Mouse (Mus musculus) olfactory bulb, adult 2 months (tissue): ENCODE results near the gene Pcdh19.

Experiments used
- CTCF ChIP-seq: fragments of 200-500 bp; IDR thresholded peaks from 2 replicates; pipeline ENCODE4 v1.5.1; 2012; ENCODE audit warnings: low read depth, mild to moderate bottlenecking, low read length, moderate library complexity; ENCODE audit not compliant: insufficient read depth
- POLR2A ChIP-seq: fragments of 200-500 bp; IDR thresholded peaks from 2 replicates; pipeline ENCODE4 v1.6.1; 2012; ENCODE audit warnings: mild to moderate bottlenecking, low read depth, low read length, moderate library complexity; ENCODE audit not compliant: insufficient read depth

DNA sequence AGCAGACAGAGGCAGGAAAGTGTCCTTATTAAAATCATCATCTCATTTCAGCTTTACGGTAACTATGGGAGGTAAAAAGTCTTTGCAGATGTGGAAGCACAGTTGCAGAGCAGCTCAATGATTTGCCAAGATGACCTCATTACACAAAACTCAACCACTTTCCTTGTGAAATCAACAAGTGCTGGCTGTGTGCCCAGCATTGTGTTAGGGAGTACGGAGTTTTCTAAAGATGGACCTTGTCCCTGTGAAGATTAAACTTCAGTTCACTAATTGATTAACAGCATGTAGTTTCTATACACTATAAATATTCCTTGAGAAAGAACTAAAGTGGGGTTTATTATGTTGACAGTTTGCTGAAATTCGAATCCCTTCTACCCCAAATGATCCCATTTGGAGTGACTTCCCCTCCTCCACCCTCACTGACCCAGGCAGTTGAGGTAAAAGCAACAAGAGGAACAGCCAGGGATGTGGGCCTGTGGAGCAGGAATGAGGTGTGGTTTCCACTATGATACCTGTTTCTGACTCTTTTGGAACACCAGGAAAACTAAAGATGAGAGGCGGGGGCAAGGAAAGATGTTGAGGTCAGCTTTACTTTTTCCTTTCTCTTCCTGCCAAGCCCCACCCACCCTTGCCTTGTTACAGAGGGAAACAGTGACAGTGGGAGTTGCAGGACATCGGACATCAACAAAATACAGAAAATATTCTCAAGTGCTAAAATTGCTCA is 4.4 kb upstream of the Pcdh19 start:
- TF ChIP-seq POLR2A (no peak), CTCF (no peak)
